Mouse (Mus musculus) intestine, embryonic 14.5 days (tissue): ENCODE results near the gene Prkce. TPM values are rescaled to one million over a fixed set of nuclear protein-coding genes. Genes with fewer than 3 reads are reported as not detected.

Source experiments
- ATAC-seq: fragments of 200-750 bp; cut with Nextera tagmentation; replicated peaks from 2 replicates; pipeline ENCODE4 v1.8.0; 2017; ENCODE audit warnings: low read depth, moderate number of reproducible peaks, moderate TSS enrichment, moderate library complexity; ENCODE audit not compliant: low FRiP score, low TSS enrichment
- DNase-seq: peaks from one replicate; pipeline ENCODE4 v3.0.0-alpha.2; 2018; ENCODE audit warnings: low spot score
- H3K27ac ChIP-seq: fragments of 300-500 bp; sonication (generic); 2 replicates; pipeline ENCODE4 v1.5.1; 2014; ENCODE audit warnings: low read depth, mild to moderate bottlenecking, control low read depth
- H3K27me3 ChIP-seq: fragments of 300-500 bp; sonication (generic); replicated peaks from 2 replicates; pipeline ENCODE4 v1.6.1; 2014; ENCODE audit warnings: low read length, control low read depth; ENCODE audit not compliant: control insufficient read depth, insufficient read depth
- H3K36me3 ChIP-seq: fragments of 300-500 bp; sonication (generic); 2 replicates; pipeline ENCODE4 v1.6.1; 2014; ENCODE audit warnings: low read length, control low read depth; ENCODE audit not compliant: control insufficient read depth, insufficient read depth
- H3K4me1 ChIP-seq: fragments of 300-500 bp; sonication (generic); replicated peaks from 2 replicates; pipeline ENCODE4 v1.6.1; 2014; ENCODE audit warnings: low read length, control low read depth, mixed read lengths; ENCODE audit not compliant: control insufficient read depth, insufficient read depth
- H3K4me2 ChIP-seq: fragments of 300-500 bp; sonication (generic); 2 replicates; pipeline ENCODE4 v1.6.1; 2014; ENCODE audit warnings: low read length
- H3K4me3 ChIP-seq: fragments of 300-500 bp; sonication (generic); 2 replicates; pipeline ENCODE4 v1.5.1; 2014; ENCODE audit warnings: low read depth, low read length, control low read depth, mixed read lengths
- H3K9ac ChIP-seq: fragments of 300-500 bp; sonication (generic); 2 replicates; pipeline ENCODE4 v1.6.1; 2014; ENCODE audit warnings: mild to moderate bottlenecking, low read length
- H3K9me3 ChIP-seq: fragments of 300-500 bp; sonication (generic); 2 replicates; pipeline ENCODE4 v1.6.1; 2016; ENCODE audit warnings: low read length, control low read depth; ENCODE audit not compliant: control insufficient read depth
- WGBS: fragments of 180-500 bp; shearing (Covaris S2); extraction: QIAGEN DNeasy Blood & Tissue Kit; methylation state at CpG from one replicate; pipeline ENCODE4 v1.1.7; 2014; 5-methylcytosine and 5-hydroxymethylcytosine counted together
- polyA plus RNA-seq: library from polyadenylated mRNA; unstranded; fragments of >200 nt; fragmentation: Nextera tagmentation; extraction: Ambion mirVana; gene quantifications from 2 replicates; pipeline ENCODE4 v1.2.1, GENCODE M21; 2014

Prkce gene
- polyA plus RNA-seq, 1 experiment from 2014 or later, result 7.5 TPM

DNA sequence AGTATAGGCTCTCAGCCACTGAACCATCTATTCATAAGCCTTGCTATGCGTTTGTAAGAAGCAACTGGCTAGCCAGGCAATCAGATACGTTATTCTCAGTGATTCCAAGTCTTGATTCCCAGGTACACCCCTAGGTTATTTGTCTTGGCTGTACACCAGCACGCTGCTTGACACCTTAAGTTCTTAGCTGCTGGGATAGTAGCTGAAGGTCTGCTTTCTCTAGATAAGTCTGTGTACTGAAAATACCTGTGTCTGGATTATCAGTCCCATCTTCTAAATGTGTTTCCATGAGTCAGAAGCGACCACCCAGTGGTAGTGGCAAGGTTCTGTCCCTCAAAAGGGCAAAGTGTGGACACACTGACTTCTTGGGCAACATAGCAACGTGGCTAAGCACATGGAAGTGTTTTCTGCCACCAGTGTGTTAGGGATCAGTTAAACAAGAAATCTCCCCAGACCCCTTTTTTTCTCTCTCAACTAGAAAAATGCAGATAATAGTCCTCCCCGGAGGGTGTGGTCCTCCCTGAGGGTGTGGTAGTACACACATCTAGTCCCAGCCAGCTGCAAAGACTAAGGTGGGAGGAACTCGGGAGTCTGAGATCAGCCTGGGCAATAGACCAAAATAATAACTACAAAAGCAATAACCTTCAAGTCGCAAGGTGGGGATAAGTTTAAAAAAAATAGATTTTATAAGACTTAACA is 442.8 kb downstream of the Prkce start:
- Histone ChIP-seq H3K9ac (no peak overlapping the region), H3K9me3 (no peaks in the 10 kb centered on the region), H3K27ac (no peak overlapping the region), H3K36me3 (no peaks in the 10 kb centered on the region), H3K27me3 (no peaks in the 10 kb centered on the region), H3K4me1 (no peaks in the 10 kb centered on the region), H3K4me2 (no peak overlapping the region), H3K4me3 (no peak overlapping the region)
- ATAC-seq (no peak), DNase-seq (no peak)
- WGBS, result 71% methylated on average over 8 of the region's 8 CpGs

DNA sequence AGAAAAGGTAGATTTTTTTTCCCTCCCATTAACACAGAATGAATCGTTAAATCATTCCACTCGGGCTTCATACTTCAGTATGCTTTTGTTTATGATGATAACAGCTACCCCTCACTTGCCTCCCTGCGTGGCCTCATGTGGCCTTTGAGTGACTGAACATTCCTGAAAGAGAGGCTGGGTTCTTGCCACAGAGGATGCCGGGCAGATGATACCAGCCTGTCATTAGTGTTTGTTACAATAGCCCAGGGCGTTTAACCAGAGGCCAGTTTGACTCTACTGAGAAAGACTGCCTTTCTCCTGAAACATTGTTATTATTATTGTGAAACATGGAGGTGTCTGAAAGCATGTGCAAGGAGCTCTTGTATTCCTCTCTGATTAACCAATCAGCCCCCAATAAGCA is 444.2 kb downstream of the Prkce start:
- no peaks in the 10 kb centered on the region for H3K4me1 ChIP-seq
- H3K9ac ChIP-seq, result no peak overlapping the region
- H3K27ac ChIP-seq, result no peak overlapping the region
- H3K36me3 ChIP-seq, result no peaks in the 10 kb centered on the region
- H3K27me3 ChIP-seq, result no peaks in the 10 kb centered on the region
- no peak overlapping the region for H3K4me2 ChIP-seq
- H3K4me3 ChIP-seq, result no peak overlapping the region
- ATAC-seq (no peak), DNase-seq (no peak)
- no peaks in the 10 kb centered on the region for H3K9me3 ChIP-seq
- 38% methylated on average over 5 of the region's 5 CpGs for WGBS

DNA sequence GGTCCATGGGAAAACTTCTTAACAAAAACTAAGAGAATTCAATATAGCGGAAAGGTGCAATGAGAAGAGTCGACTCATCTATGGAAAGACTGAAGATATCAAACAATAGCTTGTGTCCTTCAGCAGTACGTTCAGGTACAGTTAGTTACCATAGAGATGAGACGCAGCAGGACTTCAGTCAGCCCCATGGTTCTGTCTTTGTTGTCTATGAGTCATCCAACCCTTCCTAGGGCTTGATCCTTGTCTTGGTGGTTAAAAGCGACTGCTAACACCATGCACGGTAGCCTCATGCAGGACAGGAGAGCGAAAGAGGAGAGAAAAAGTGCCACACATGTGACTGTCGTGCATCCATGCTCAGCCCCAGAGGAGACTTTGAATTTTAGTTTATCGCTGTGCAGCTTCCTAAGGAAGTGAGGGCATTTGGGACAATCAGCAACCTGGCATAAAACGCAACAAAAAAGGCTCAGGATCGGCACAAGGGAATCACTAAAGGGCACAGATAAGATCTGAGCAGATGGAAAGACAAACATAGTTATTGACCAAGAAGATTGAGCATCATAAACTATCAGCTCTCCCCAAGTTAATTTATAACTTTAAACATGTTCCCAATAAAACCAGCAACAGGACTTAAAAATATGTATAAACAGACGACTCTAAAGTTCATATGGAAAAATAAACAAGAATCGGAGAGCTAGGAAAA is 448.2 kb downstream of the Prkce start:
- DNase-seq (no peak), ATAC-seq (no peak; the same call in 1 of the 2 replicates)
- Histone ChIP-seq H3K4me3 (no peak overlapping the region), H3K27me3 (no peaks in the 10 kb centered on the region), H3K4me1 (no peaks in the 10 kb centered on the region), H3K9me3 (no peaks in the 10 kb centered on the region), H3K36me3 (no peaks in the 10 kb centered on the region), H3K4me2 (no peak overlapping the region), H3K27ac (no peak overlapping the region), H3K9ac (no peak overlapping the region)
- 69% methylated on average over 13 of the region's 13 CpGs for WGBS

DNA sequence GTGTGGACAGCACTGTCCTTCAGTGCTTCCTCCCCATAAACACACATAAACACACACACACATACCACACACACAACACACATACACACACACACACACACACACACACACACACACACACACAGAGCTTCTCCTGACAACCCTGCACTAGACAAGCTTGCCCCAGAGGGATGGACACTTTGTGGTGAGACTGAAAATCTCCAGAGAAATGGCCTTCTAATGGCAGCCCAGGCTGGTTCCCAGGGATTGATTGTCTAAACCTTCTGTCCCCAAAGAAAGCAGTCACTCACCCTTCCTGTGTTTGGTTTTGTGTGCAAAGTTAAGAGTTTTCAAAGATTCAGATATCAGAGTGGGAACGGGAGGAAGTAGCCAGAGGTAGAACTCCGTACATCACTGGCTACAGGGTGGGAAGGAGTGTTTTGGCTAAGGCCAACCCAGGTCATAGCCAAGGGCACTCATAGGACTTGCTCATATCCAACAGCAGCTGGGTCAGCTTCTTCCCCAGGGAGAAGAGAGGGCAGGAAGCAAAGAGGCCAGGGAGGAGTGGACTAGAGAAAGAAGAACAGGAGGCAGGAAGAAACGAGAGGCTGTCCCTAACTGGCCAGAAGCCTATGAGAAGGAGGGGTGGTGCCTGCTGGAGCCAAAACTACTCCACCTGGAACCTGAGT is 450.1 kb downstream of the Prkce start:
- Histone ChIP-seq H3K4me1 (no peaks in the 10 kb centered on the region), H3K4me2 (no peak overlapping the region), H3K4me3 (no peak overlapping the region), H3K9ac (no peak overlapping the region), H3K36me3 (no peaks in the 10 kb centered on the region), H3K27me3 (no peaks in the 10 kb centered on the region), H3K27ac (no peak overlapping the region), H3K9me3 (no peaks in the 10 kb centered on the region)
- ATAC-seq, result no peak
- 46% methylated on average over 3 of the region's 3 CpGs for WGBS
- no peak for DNase-seq

DNA sequence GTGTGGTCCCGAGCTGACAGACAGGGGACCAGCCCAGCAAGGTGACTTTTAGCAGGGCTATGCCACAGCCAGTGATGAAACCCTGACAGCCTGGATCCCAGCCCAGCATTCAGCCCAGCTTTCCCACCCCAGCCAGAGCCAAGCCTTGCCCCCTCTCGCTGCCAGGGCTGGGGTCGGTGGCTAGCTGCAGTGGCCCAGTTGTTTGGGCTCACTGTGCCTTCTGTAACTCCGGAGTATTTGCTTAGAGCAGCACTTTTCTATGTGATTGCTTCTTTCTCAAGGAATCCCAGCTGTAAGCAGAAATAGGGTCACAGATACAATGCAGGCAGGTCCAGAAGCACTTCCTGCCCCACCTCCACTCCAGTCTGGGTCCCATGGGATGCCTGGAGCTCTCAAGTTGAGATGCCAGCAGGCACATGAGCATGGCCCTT is 450.9 kb downstream of the Prkce start:
- H3K4me1 ChIP-seq, result no peaks in the 10 kb centered on the region
- no peak overlapping the region for H3K27ac ChIP-seq
- ATAC-seq (no peak), DNase-seq (no peak)
- H3K9ac ChIP-seq, result no peak overlapping the region
- no peak overlapping the region for H3K4me3 ChIP-seq
- 54% methylated on average over 4 of the region's 4 CpGs for WGBS
- H3K36me3 ChIP-seq, result no peaks in the 10 kb centered on the region
- H3K4me2 ChIP-seq, result no peak overlapping the region
- H3K9me3 ChIP-seq, result no peaks in the 10 kb centered on the region
- no peaks in the 10 kb centered on the region for H3K27me3 ChIP-seq

DNA sequence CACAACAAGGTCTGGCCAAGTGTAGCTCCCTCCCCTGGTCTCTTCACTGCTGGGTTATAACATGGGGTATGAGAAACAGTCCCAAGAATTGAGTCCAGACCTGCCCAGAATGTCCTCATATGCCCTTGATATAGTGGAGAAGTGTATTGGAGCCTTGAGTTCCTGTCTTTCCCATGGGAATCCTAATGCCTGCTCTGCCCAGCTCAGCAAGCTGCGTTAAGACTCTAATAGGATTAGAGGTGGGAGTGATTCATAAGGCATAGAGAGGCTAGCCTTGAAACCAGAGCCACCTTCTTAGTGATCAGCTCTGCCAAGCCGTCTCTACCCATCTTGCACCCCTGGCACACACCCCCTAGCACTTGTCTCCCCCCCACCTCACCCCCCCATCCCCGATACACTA is 455.3 kb downstream of the Prkce start:
- Histone ChIP-seq H3K9me3 (no peaks in the 10 kb centered on the region), H3K4me2 (no peak overlapping the region), H3K9ac (no peak overlapping the region), H3K27ac (no peak overlapping the region), H3K4me3 (no peak overlapping the region), H3K27me3 (no peaks in the 10 kb centered on the region), H3K36me3 (no peaks in the 10 kb centered on the region), H3K4me1 (peaks cover 6% of the 10 kb centered on the region; the same call in 1 of the 2 replicates)
- DNase-seq, result no peak
- WGBS, result 84% methylated on average over 3 of the region's 3 CpGs
- no peak for ATAC-seq

DNA sequence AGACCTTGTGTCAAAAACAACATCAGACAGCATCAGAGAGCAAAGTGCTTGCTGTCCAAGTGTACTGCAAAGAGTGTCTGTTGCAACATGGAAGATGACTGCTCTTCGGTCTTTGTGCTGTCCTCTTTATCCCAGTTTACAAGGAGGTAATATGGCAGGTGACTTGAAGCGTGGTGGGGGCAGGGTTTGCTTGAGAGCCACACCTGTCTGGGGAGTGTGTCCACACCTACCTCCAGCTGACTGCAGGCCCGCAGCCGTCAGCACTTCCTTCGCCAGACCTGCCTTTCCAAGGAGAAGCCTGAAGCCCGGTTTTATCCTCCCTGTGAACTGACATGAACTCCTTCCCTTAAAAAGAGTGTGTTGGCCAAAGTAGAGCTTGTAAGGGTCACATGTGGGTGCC is 458.9 kb downstream of the Prkce start:
- no peak overlapping the region for H3K4me2 ChIP-seq
- DNase-seq (no peak), ATAC-seq (no peak)
- H3K4me3 ChIP-seq, result no peak overlapping the region
- no peaks in the 10 kb centered on the region for H3K9me3 ChIP-seq
- no peak overlapping the region for H3K9ac ChIP-seq
- no peaks in the 10 kb centered on the region for H3K27me3 ChIP-seq
- 82% methylated on average over 6 of the region's 6 CpGs for WGBS
- H3K36me3 ChIP-seq, result no peaks in the 10 kb centered on the region
- no peak overlapping the region for H3K27ac ChIP-seq
- peaks cover 6% of the 10 kb centered on the region; the same call in 1 of the 2 replicates for H3K4me1 ChIP-seq

DNA sequence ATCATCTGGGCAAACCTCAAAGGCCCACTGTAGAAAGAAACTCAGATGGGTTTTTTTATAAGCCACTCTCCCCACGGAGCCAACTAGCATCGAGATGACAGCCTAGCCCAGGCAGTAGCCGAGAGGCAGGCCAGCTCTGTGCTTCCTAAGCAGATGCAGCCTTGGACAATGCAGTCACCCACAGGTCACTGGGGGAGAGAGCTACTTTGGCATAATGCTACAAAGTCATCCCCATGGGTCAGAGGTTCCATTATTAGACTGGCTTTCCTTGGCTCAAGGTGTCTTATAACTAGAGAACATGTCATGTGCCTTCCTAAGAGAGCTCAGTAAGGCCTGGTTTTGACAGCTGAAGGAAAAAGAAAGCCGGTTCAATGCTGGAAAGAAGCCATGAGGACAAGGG is 465.5 kb downstream of the Prkce start:
- Histone ChIP-seq H3K27me3 (no peaks in the 10 kb centered on the region), H3K27ac (no peak overlapping the region), H3K4me1 (no peaks in the 10 kb centered on the region), H3K36me3 (no peaks in the 10 kb centered on the region), H3K4me3 (no peak overlapping the region), H3K9me3 (no peaks in the 10 kb centered on the region), H3K9ac (no peak overlapping the region), H3K4me2 (no peak overlapping the region)
- WGBS, result 86% methylated on average over 4 of the region's 4 CpGs
- ATAC-seq, result no peak
- DNase-seq, result no peak
